Comparison of ENCODE assay signal across 27 mouse cellular contexts in genomic region chr15:94392737-94393136, GRCm38 (mm10).
"Had no signal": no experiment of that assay in that cellular context is flagged by ENCODE, and none has a peak within 500 bp of the region (broad histone marks: within the 10 kb centered on the region; RNA-seq: fewer than 3 reads in every experiment).

No protein-coding gene starts in this region.

- H3K4me2 ChIP-seq: heart, embryonic 12.5 days; hindbrain, embryonic 12.5 days; hindbrain, embryonic 14.5 days; intestine, embryonic 15.5 days; limb, embryonic 12.5 days; liver, embryonic 11.5 days; liver, embryonic 13.5 days; liver, embryonic 15.5 days had no signal

- H3K27me3 ChIP-seq: heart, embryonic 12.5 days; hindbrain, embryonic 12.5 days; intestine, embryonic 15.5 days; limb, embryonic 12.5 days; liver, embryonic 13.5 days; liver, embryonic 15.5 days had no signal

- H3K9me3 ChIP-seq: heart, embryonic 10.5 days; heart, embryonic 12.5 days; hindbrain, embryonic 10.5 days; hindbrain, embryonic 12.5 days; intestine, embryonic 15.5 days; limb, embryonic 10.5 days; limb, embryonic 12.5 days; liver, embryonic 13.5 days; liver, embryonic 15.5 days had no signal

- H3K4me3 ChIP-seq: heart, embryonic 10.5 days; heart, embryonic 12.5 days; hindbrain, embryonic 10.5 days; hindbrain, embryonic 12.5 days; intestine, embryonic 15.5 days; layer of hippocampus, adult 2 months; left cerebral cortex, adult 2 months; limb, embryonic 10.5 days; limb, embryonic 12.5 days; liver, embryonic 13.5 days; liver, embryonic 15.5 days had no signal

- ATAC-seq: hindbrain, embryonic 16.5 days; inflammation-experienced regulatory T-cells, adult 6 months; intestine, embryonic 15.5 days; intestine, postnatal 0 days had no signal

- H3K9ac ChIP-seq: heart, embryonic 12.5 days; hindbrain, embryonic 12.5 days; hindbrain, embryonic 14.5 days; intestine, embryonic 15.5 days; limb, embryonic 12.5 days; liver, embryonic 13.5 days; liver, embryonic 15.5 days had no signal

- H3K36me3 ChIP-seq: heart, embryonic 10.5 days; heart, embryonic 12.5 days; hindbrain, embryonic 10.5 days; hindbrain, embryonic 12.5 days; intestine, embryonic 15.5 days; limb, embryonic 12.5 days; liver, embryonic 13.5 days; liver, embryonic 15.5 days had no signal

- H3K4me1 ChIP-seq: heart, embryonic 10.5 days; heart, embryonic 12.5 days; hindbrain, embryonic 10.5 days; hindbrain, embryonic 12.5 days; intestine, embryonic 15.5 days; limb, embryonic 10.5 days; limb, embryonic 12.5 days; liver, embryonic 13.5 days; liver, embryonic 15.5 days had no signal

- DNase-seq: gastrocnemius, postnatal 10 days; gastrocnemius, postnatal 25 days; heart, adult 18-20 months; heart, postnatal 10 days; heart, postnatal 4 days; kidney, adult 18-20 months; kidney, adult 8-10 months; kidney, postnatal 10 days; kidney, postnatal 25 days; kidney, postnatal 4 days; liver; liver, embryonic 13.5 days had no signal

- H3K27ac ChIP-seq: heart, embryonic 10.5 days; hindbrain, embryonic 10.5 days; hindbrain, embryonic 12.5 days; hindbrain, embryonic 14.5 days; intestine, embryonic 15.5 days; layer of hippocampus, adult 2 months; left cerebral cortex, adult 2 months; limb, embryonic 10.5 days; limb, embryonic 12.5 days; liver, embryonic 13.5 days; liver, embryonic 15.5 days had no signal
